In genomic region chr3:82875671-82876371, GRCm38 (mm10) we compare ENCODE assay signal across 8 mouse cellular contexts. TPM values are rescaled to one million over a fixed set of nuclear protein-coding genes. Genes with fewer than 3 reads are reported as not detected.
DNase-seq lines count a peak whose midpoint lies in the region; ATAC-seq and TF ChIP-seq lines count a peak whose summit lies in the region.

No protein-coding gene starts in this region.

- ATAC-seq in kidney, embryonic 14.5 days (ENCODE audit: low FRiP score, low TSS enrichment), result peak; percentile 65
- peak; percentile 38 for ATAC-seq in lung, postnatal 0 days
- ATAC-seq in CD4-positive, CD25-positive, alpha-beta regulatory T cell, adult 4 months, result no peak

- no peaks in the 10 kb centered on the region for H3K4me1 ChIP-seq in kidney, embryonic 14.5 days (ENCODE audit: control insufficient read depth, insufficient read depth, low read length)
- H3K4me1 ChIP-seq in kidney, adult 2 months (ENCODE audit: control insufficient read depth, insufficient read depth, low read length), result no peaks in the 10 kb centered on the region
- peaks cover 24% of the 10 kb centered on the region for H3K4me1 ChIP-seq in embryonic facial prominence, embryonic 10.5 days
- H3K4me1 ChIP-seq in lung, postnatal 0 days (ENCODE audit: insufficient read depth, low read depth, low read length), result no peaks in the 10 kb centered on the region

- WGBS in kidney, embryonic 14.5 days, result 18% methylated on average over 50 of the region's 69 CpGs
- WGBS in kidney, adult 2 months, result 24% methylated on average over 69 of the region's 69 CpGs
- WGBS in embryonic facial prominence, embryonic 10.5 days, result 20% methylated on average over 69 of the region's 69 CpGs
- WGBS in lung, postnatal 0 days, result 16% methylated on average over 46 of the region's 69 CpGs

- H3K27ac ChIP-seq in kidney, embryonic 14.5 days (ENCODE audit: low read depth, low read length), result no peak overlapping the region
- no peak overlapping the region for H3K27ac ChIP-seq in kidney, adult 2 months (ENCODE audit: insufficient read depth, low read depth, low read length)
- H3K27ac ChIP-seq in embryonic facial prominence, embryonic 10.5 days (replicated peaks), result peak overlapping the region; percentile 48; the same call in 1 of the 2 replicates
- no peak overlapping the region for H3K27ac ChIP-seq in lung, postnatal 0 days (ENCODE audit: low read length)

- H3K4me2 ChIP-seq in kidney, embryonic 14.5 days (replicated peaks; ENCODE audit: low read depth, low read length), result peak overlapping the region; percentile 48
- peak overlapping the region; percentile 47 for H3K4me2 ChIP-seq in lung, postnatal 0 days (replicated peaks; ENCODE audit: low read depth, low read length)

- DNase-seq in kidney, adult 2 months, result no peak
- DNase-seq in embryonic facial prominence, embryonic 10.5 days (ENCODE audit: low spot score), result no peak
- DNase-seq in heart, postnatal 4 days, result peak; percentile 15
- no peak for DNase-seq in lung, postnatal 0 days (ENCODE audit: low spot score)
- no peak for DNase-seq in right cerebral cortex, adult 2 months (ENCODE audit: low spot score in 2 of 2)
- DNase-seq in layer of hippocampus, postnatal 14 days (ENCODE audit: low spot score in 2 of 2), result no peak

- no peak for TF ChIP-seq POLR2A in kidney, adult 2 months (IDR thresholded peaks at IDR 0.05; ENCODE audit: low read depth, low read length)

- H3K36me3 ChIP-seq in kidney, embryonic 14.5 days (ENCODE audit: control insufficient read depth, insufficient read depth, low read length), result no peaks in the 10 kb centered on the region
- H3K36me3 ChIP-seq in kidney, adult 2 months (ENCODE audit: control insufficient read depth, insufficient read depth, low read length), result no peaks in the 10 kb centered on the region
- no peaks in the 10 kb centered on the region for H3K36me3 ChIP-seq in embryonic facial prominence, embryonic 10.5 days (replicated peaks)
- H3K36me3 ChIP-seq in lung, postnatal 0 days (ENCODE audit: insufficient read depth, low read length), result no peaks in the 10 kb centered on the region

- peak overlapping the region; percentile 37 for H3K4me3 ChIP-seq in kidney, embryonic 14.5 days (ENCODE audit: low read length)
- H3K4me3 ChIP-seq in kidney, adult 2 months (ENCODE audit: insufficient read depth, low read depth, low read length), result no peak overlapping the region
- peak overlapping the region; percentile 56 for H3K4me3 ChIP-seq in embryonic facial prominence, embryonic 10.5 days
- H3K4me3 ChIP-seq in lung, postnatal 0 days (ENCODE audit: low read depth, low read length), result peak overlapping the region; percentile 33

- peaks cover 3% of the 10 kb centered on the region; the same call in 1 of the 2 replicates for H3K9me3 ChIP-seq in kidney, embryonic 14.5 days (ENCODE audit: control insufficient read depth, low read length)
- H3K9me3 ChIP-seq in embryonic facial prominence, embryonic 10.5 days, result 0 out of 2 replicates have a peak, but pooled peaks cover 3% of the 10 kb centered on the region
- H3K9me3 ChIP-seq in lung, postnatal 0 days (ENCODE audit: low read length), result no peaks in the 10 kb centered on the region

- no peak for TF ChIP-seq CTCF in kidney, adult 2 months (conservative IDR thresholded peaks at IDR 0.05; ENCODE audit: insufficient read depth, insufficient read length, low read depth, low read length)
- no peak for TF ChIP-seq CTCF in lung, postnatal 0 days (IDR thresholded peaks at IDR 0.05)

- TF ChIP-seq EP300 in lung, postnatal 0 days (IDR thresholded peaks at IDR 0.05), result no peak

- peaks cover 14% of the 10 kb centered on the region for H3K27me3 ChIP-seq in kidney, embryonic 14.5 days (ENCODE audit: control insufficient read depth, insufficient read depth, low read length)
- no peaks in the 10 kb centered on the region; the same call in 1 of the 2 replicates for H3K27me3 ChIP-seq in kidney, adult 2 months (replicated peaks; ENCODE audit: control insufficient read depth, insufficient read depth, low read length)
- H3K27me3 ChIP-seq in embryonic facial prominence, embryonic 10.5 days (replicated peaks; ENCODE audit: low read depth, poor library complexity, severe bottlenecking), result peaks cover 31% of the 10 kb centered on the region
- H3K27me3 ChIP-seq in lung, postnatal 0 days (replicated peaks; ENCODE audit: insufficient read depth, low read length), result peaks cover 7% of the 10 kb centered on the region; the same call in 1 of the 2 replicates

- H3K9ac ChIP-seq in kidney, embryonic 14.5 days (ENCODE audit: low read depth, low read length), result peak overlapping the region; percentile 35; the same call in 1 of the 2 replicates
- no peak overlapping the region for H3K9ac ChIP-seq in lung, postnatal 0 days (replicated peaks; ENCODE audit: low read depth)

RNA-seq across cellular contexts. Expression of gene Rbm46, which starts 0.5 kb away (rescaled TPM):
- polyA plus RNA-seq in kidney, embryonic 14.5 days (2014; fragmentation: Nextera tagmentation; extraction: Ambion mirVana), result 1.9 and 3.1 TPM in 2 replicates
- 0.03 and 0.07 TPM in 2 replicates for polyA plus RNA-seq in kidney, adult 2 months (2012; rRNA removed)
- 2.5 and 2.9 TPM in 2 replicates for polyA plus RNA-seq in embryonic facial prominence, embryonic 10.5 days (2016; fragmentation: Nextera tagmentation; extraction: Ambion mirVana)
- 1 to 10 TPM in 1 of 2 experiments, under 1 TPM in 1; 0.64 to 1.6 TPM for total RNA-seq in heart, postnatal 4 days (2021)
- polyA plus RNA-seq in lung, postnatal 0 days (2015; fragmentation: Nextera tagmentation; extraction: Ambion mirVana), result 5.9 and 7.6 TPM in 2 replicates
- not detected for polyA plus RNA-seq in CD4-positive, CD25-positive, alpha-beta regulatory T cell, adult 4 months (2017; shearing (Covaris generic))
- total RNA-seq in layer of hippocampus, postnatal 14 days (2021), result under 1 TPM; 0.60 to 0.94 TPM

RNA-seq across cellular contexts. Expression of gene Lrat, which starts 28.0 kb away (rescaled TPM):
- not detected in 2 replicates for polyA plus RNA-seq in kidney, embryonic 14.5 days (2014; fragmentation: Nextera tagmentation; extraction: Ambion mirVana)
- 0.94 and 1.4 TPM in 2 replicates for polyA plus RNA-seq in kidney, adult 2 months (2012; rRNA removed)
- 0.05 TPM in 2 replicates for polyA plus RNA-seq in embryonic facial prominence, embryonic 10.5 days (2016; fragmentation: Nextera tagmentation; extraction: Ambion mirVana)
- total RNA-seq in heart, postnatal 4 days (2021), result under 1 TPM; 0.16 to 0.19 TPM
- 0.48 and 0.64 TPM in 2 replicates for polyA plus RNA-seq in lung, postnatal 0 days (2015; fragmentation: Nextera tagmentation; extraction: Ambion mirVana)
- polyA plus RNA-seq in CD4-positive, CD25-positive, alpha-beta regulatory T cell, adult 4 months (2017; shearing (Covaris generic)), result not detected
- total RNA-seq in layer of hippocampus, postnatal 14 days (2021), result under 1 TPM; 0.10 to 0.21 TPM
